Mouse (Mus musculus) liver, postnatal 0 days (tissue): ENCODE data around the gene Krt14. TPM values are rescaled to one million over a fixed set of nuclear protein-coding genes. Genes with fewer than 3 reads are reported as not detected.

Experiments used
- ATAC-seq: fragments of 200-750 bp; cut with Nextera tagmentation; 2 replicates; pipeline ENCODE4 v1.8.0; 2017; ENCODE audit warnings: mild to moderate bottlenecking, moderate library complexity
- DNase-seq: peaks from one replicate; pipeline ENCODE4 v3.0.0-alpha.2; 2016
- H3K27ac ChIP-seq: fragments of 300-500 bp; sonication (generic); 2 replicates; pipeline ENCODE4 v1.5.1; 2014; ENCODE audit warnings: antibody characterized with exemption, moderate library complexity, mild to moderate bottlenecking, low read depth
- H3K27me3 ChIP-seq: fragments of 300-500 bp; sonication (generic); 2 replicates; pipeline ENCODE4 v1.6.1; 2014; ENCODE audit warnings: low read length, control low read depth, mixed read lengths; ENCODE audit not compliant: insufficient read depth
- H3K36me3 ChIP-seq: fragments of 300-500 bp; sonication (generic); replicated peaks from 2 replicates; pipeline ENCODE4 v1.6.1; 2014; ENCODE audit warnings: mild to moderate bottlenecking, control low read depth, low read length, moderate library complexity, mixed read lengths; ENCODE audit not compliant: insufficient read depth
- H3K4me1 ChIP-seq: fragments of 300-500 bp; sonication (generic); 2 replicates; pipeline ENCODE4 v1.6.1; 2014; ENCODE audit warnings: antibody characterized with exemption, mild to moderate bottlenecking, control low read depth; ENCODE audit not compliant: insufficient read depth
- H3K4me2 ChIP-seq: fragments of 300-500 bp; sonication (generic); 2 replicates; pipeline ENCODE4 v1.6.1; 2014; ENCODE audit warnings: low read depth, mild to moderate bottlenecking, low read length, moderate library complexity, mixed read lengths
- H3K4me3 ChIP-seq: fragments of 300-500 bp; sonication (generic); 2 replicates; pipeline ENCODE4 v1.5.1; 2014; ENCODE audit warnings: low read depth, low read length
- H3K9ac ChIP-seq: fragments of 300-500 bp; sonication (generic); replicated peaks from 2 replicates; pipeline ENCODE4 v1.6.1; 2014; ENCODE audit warnings: mild to moderate bottlenecking, moderate library complexity
- H3K9me3 ChIP-seq: fragments of 300-500 bp; sonication (generic); 2 replicates; pipeline ENCODE4 v1.6.1; 2016; ENCODE audit warnings: mild to moderate bottlenecking, control low read depth, low read length, mixed read lengths
- CTCF ChIP-seq: sonication (generic); IDR thresholded peaks from 2 replicates; pipeline ENCODE4 v1.5.1; 2016; ENCODE audit warnings: antibody characterized with exemption, low read depth
- EP300 ChIP-seq: IDR thresholded peaks from 2 replicates; pipeline ENCODE4 v1.6.1; 2016; ENCODE audit warnings: antibody characterized with exemption, low read depth, mild to moderate bottlenecking
- WGBS: fragments of 180-500 bp; shearing (Covaris S2); extraction: QIAGEN DNeasy Blood & Tissue Kit; methylation state at CpG from one replicate; pipeline ENCODE4 v1.1.7; 2014; ENCODE audit not compliant: insufficient replicate concordance; 5-methylcytosine and 5-hydroxymethylcytosine counted together
- polyA plus RNA-seq: library from polyadenylated mRNA; unstranded; fragments of >200 nt; fragmentation: Nextera tagmentation; extraction: Ambion mirVana; gene quantifications from 2 replicates; pipeline ENCODE4 v1.2.1, GENCODE M21; 2015

The Krt14 gene
- polyA plus RNA-seq, 1 experiment from 2014 or later = 1.2 TPM

DNA sequence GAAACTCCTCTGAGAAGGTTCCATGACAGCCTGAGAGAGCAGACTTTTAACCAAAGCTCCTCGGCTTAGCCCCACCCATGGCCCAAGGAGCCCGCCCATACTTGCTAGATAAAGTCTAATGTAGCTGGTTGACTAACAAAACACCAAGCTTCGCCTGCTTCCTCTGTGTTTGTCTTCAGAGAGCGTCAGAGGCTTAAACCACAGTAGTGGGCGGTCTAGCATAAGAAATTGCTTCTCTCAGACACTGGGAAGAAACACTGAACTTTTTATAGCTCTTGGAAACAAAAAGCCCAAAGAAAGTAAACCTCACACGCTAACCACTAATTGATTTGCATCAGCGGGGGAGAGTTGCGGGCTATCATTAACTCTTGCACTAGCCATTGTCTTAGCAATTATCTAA is 14.4 kb upstream of the Krt14 start:
- no peak for ATAC-seq
- no peak overlapping the region for H3K27ac ChIP-seq
- no peak for TF ChIP-seq CTCF
- no peak for TF ChIP-seq EP300
- WGBS = 59% methylated on average over 8 of the region's 8 CpGs
- no peak for DNase-seq
- no peaks in the 10 kb centered on the region for H3K36me3 ChIP-seq
- H3K27me3 ChIP-seq = no peaks in the 10 kb centered on the region
- H3K9ac ChIP-seq = no peak overlapping the region
- H3K4me3 ChIP-seq = no peak overlapping the region
- H3K9me3 ChIP-seq = peaks cover 4% of the 10 kb centered on the region; the same call in 1 of the 2 replicates
- no peak overlapping the region for H3K4me2 ChIP-seq
- H3K4me1 ChIP-seq = no peaks in the 10 kb centered on the region

DNA sequence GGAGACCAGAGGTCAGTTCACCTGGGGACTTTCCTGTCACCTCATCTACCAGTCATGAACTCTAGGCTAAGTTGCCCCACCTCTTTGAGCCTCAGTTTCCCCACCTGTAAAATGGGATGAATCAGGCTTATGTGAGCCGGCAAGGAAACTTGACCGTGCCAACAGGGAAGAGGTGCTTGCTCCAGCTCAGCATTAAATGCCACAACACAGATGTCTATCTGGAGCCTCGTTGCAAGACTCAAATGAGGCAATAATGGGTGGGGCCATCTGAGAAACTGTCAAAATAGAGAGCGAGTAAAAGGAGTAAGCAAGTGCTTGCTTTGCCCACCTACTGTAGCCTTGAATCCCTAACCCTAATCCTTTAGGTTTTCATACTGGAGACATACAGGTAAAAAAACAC is 12.0 kb upstream of the Krt14 start:
- Histone ChIP-seq H3K27me3 (no peaks in the 10 kb centered on the region), H3K9ac (no peak overlapping the region)
- ATAC-seq = no peak

GRCm38 (mm10) chr11:100208542-100208941 is 1.2 kb upstream of the Krt14 start:
- no peaks in the 10 kb centered on the region for H3K4me1 ChIP-seq
- H3K4me2 ChIP-seq = no peak overlapping the region
- no peaks in the 10 kb centered on the region for H3K36me3 ChIP-seq
- DNase-seq (no peak), ATAC-seq (no peak)
- no peak overlapping the region for H3K9ac ChIP-seq
- no peak overlapping the region for H3K27ac ChIP-seq
- H3K27me3 ChIP-seq = no peaks in the 10 kb centered on the region
- no peaks in the 10 kb centered on the region for H3K9me3 ChIP-seq
- H3K4me3 ChIP-seq = no peak overlapping the region
- WGBS = 36% methylated on average over 6 of the region's 6 CpGs
- TF ChIP-seq EP300 (no peak), CTCF (no peak)

More for the DNA sequence above, 12.0 kb upstream of the Krt14 start:
- no peak overlapping the region for H3K27ac ChIP-seq
- TF ChIP-seq EP300 (no peak), CTCF (no peak)
- no peak for DNase-seq
- no peaks in the 10 kb centered on the region for H3K4me1 ChIP-seq
- no peaks in the 10 kb centered on the region for H3K36me3 ChIP-seq
- H3K4me2 ChIP-seq = no peak overlapping the region
- 59% methylated on average over 4 of the region's 4 CpGs for WGBS
- no peaks in the 10 kb centered on the region for H3K9me3 ChIP-seq
- no peak overlapping the region for H3K4me3 ChIP-seq

DNA sequence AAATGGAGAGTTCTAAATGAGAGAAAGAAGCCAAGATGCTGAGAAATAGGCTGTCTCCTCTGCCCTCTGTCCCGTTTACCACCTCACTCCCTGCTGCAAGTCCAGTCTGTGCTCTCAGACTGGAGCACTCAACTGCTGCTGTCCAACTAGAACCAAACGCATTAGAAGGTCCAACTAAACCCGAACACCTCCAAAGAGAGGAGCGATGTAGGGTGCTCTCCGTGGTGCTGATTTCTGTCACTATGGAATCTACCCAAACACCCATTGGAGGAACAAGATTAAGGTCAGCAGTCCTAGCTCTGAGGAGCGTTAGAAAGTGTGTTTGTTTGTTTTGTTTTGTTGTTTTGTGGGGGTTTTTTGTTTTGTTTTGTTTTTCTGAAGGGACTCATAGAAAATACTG is 3.9 kb downstream of the Krt14 start:
- no peak overlapping the region for H3K4me2 ChIP-seq
- WGBS = 17% methylated on average over 6 of the region's 6 CpGs
- no peaks in the 10 kb centered on the region for H3K9me3 ChIP-seq
- DNase-seq = peak; percentile 46
- ATAC-seq = no peak
- no peaks in the 10 kb centered on the region for H3K27me3 ChIP-seq
- TF ChIP-seq CTCF (no peak), EP300 (no peak)
- no peak overlapping the region for H3K27ac ChIP-seq
- no peak overlapping the region for H3K9ac ChIP-seq
- H3K36me3 ChIP-seq = no peaks in the 10 kb centered on the region
- H3K4me1 ChIP-seq = no peaks in the 10 kb centered on the region
- H3K4me3 ChIP-seq = no peak overlapping the region

DNA sequence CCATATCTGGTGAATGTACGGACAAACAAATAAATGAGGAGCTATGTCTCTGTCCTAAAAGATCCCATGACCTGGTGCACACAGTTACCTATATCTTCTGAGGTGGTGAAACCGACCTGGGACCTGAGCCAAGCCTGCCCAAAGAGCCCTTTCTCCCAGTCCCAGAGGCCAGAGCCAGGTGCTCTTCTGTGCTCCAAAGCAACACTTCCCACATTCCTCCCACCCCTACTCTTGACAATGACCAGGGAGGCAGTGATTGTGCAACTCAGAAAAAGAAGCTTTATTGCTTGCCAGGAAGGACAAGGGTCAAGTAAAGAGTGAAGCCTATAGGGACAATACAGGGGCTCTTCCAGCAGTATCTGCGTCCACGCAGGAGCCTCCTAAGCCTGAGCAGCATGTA is 4.4 kb downstream of the Krt14 start:
- H3K9me3 ChIP-seq = no peaks in the 10 kb centered on the region
- no peaks in the 10 kb centered on the region for H3K36me3 ChIP-seq
- ATAC-seq = no peak
- TF ChIP-seq CTCF = no peak
- TF ChIP-seq EP300 = no peak
- no peak overlapping the region for H3K27ac ChIP-seq
- WGBS = 65% methylated on average over 4 of the region's 4 CpGs
- no peak overlapping the region for H3K4me3 ChIP-seq
- no peak for DNase-seq
- H3K4me2 ChIP-seq = no peak overlapping the region
- H3K27me3 ChIP-seq = no peaks in the 10 kb centered on the region
- no peaks in the 10 kb centered on the region for H3K4me1 ChIP-seq
- H3K9ac ChIP-seq = no peak overlapping the region

DNA sequence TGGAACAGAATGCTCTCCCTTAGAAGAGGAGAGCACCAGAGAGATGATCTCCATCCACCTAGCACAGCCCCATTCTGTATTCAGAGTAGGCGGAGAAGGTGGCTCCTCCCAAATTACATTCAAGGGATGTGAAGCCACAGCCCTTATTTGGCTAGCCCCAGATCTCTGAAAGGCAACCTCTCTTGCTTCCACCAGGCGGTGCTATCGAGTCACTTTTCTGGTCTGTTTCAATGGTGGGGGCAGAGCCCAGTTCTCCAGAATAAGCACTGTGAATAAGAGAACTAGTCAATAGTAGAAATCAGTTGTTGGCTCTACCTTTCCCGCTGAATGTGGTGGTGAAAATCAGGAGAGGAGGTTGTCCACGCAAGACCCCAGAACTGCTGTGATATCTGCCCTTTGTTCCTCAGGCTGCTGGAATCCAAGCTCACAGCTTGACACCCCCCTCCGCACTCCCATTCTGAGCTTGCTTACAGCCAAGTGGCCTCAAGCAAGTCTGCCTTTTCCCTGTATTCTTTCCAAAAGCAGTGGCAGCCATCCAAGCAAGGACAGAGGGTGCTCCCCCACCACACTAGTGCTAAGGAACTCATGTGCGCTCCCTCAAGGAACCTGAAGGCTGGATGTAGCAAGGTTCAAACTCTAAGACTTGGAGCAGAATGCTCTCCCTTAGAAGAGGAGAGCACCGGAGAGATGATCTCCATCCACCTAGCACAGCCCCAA is 7.1 kb downstream of the Krt14 start:
- no peak for ATAC-seq
- H3K9ac ChIP-seq = no peak overlapping the region
- DNase-seq = peak; percentile 24
- H3K36me3 ChIP-seq = no peaks in the 10 kb centered on the region
- no peak overlapping the region for H3K4me3 ChIP-seq
- 43% methylated on average over 8 of the region's 8 CpGs for WGBS
- no peak for TF ChIP-seq EP300
- TF ChIP-seq CTCF = peak; percentile 48
- H3K9me3 ChIP-seq = no peaks in the 10 kb centered on the region
- H3K4me1 ChIP-seq = no peaks in the 10 kb centered on the region
- no peak overlapping the region for H3K4me2 ChIP-seq
- no peaks in the 10 kb centered on the region for H3K27me3 ChIP-seq
- H3K27ac ChIP-seq = no peak overlapping the region

DNA sequence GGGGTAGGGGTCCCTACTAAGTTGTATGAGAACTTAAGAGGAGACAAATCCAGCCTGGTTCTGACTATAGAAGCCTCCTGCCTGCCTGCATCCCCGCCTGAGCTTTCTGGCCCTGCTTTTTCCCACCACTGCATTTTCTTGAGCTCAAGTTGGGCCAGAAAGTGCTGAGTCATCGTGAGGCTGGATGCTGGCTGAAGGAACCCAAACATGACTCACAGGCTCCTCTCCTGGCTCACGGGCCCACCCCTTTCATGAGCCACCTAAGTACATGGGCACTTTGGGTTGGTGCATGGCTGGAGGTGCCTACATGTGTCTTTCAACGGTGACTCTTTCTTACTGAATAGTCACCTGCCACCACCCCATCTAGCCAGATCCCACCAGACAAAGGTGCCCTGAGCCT is 8.7 kb downstream of the Krt14 start:
- DNase-seq (no peak), ATAC-seq (no peak)
- no peak overlapping the region for H3K4me3 ChIP-seq
- WGBS = 66% methylated on average over 4 of the region's 4 CpGs
- no peaks in the 10 kb centered on the region for H3K27me3 ChIP-seq
- no peak overlapping the region for H3K27ac ChIP-seq
- H3K4me2 ChIP-seq = no peak overlapping the region
- H3K9me3 ChIP-seq = no peaks in the 10 kb centered on the region
- H3K4me1 ChIP-seq = no peaks in the 10 kb centered on the region
- TF ChIP-seq EP300 (no peak), CTCF (no peak)
- H3K9ac ChIP-seq = no peak overlapping the region
- H3K36me3 ChIP-seq = no peaks in the 10 kb centered on the region
